Mouse (Mus musculus) retina, embryonic 14.5 days (tissue): ENCODE results near the gene Gnb1.
"Not testable (repeated sequence)": the region's sequence is repeated elsewhere in the genome, so short reads cannot be mapped to it uniquely, and the experiment has no call there.

Source experiments
- DNase-seq: peaks from one replicate; pipeline ENCODE4 v3.0.0-alpha.2; 2015; ENCODE audit warnings: low spot score

Gnb1 gene

DNA sequence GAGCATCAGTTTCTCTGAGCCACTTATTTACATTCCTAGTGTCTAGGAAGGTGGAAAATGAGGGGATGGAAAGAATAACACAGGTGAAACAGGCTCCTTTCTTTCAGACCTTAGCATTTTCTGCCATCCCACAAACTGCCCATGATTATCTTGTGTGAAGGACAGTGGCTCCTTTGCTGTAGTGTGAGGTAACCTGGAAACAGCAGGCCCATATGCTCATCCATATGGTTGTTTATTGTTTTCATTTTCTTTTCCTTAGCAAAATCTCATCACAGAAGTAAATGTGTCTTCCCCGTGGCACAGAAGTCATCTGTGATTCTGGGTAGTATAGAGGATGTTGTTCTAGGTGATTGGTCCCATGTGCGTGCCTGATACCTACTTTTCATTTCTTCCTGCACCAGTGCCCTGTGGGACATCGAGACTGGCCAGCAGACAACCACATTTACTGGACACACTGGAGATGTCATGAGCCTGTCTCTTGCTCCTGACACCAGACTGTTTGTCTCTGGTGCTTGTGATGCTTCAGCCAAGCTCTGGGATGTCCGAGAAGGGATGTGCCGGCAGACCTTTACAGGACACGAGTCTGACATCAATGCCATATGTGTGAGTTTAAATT is 61.9 kb downstream of the Gnb1 start:
- DNase-seq, result no peak

DNA sequence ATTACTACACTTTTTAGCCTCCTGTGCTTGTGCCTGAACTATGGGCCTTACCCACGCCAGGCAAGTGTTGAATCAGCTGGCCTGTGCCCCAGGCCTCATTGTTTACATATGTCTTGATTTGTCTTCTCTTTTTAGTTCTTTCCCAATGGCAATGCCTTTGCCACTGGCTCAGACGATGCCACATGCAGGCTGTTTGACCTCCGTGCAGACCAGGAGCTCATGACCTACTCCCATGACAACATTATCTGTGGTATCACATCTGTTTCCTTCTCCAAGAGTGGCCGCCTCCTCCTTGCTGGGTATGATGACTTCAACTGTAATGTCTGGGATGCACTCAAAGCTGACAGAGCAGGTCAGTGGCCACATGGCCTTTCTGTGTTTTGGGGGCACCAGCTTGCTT is 63.7 kb downstream of the Gnb1 start:
- DNase-seq, result no peak

DNA sequence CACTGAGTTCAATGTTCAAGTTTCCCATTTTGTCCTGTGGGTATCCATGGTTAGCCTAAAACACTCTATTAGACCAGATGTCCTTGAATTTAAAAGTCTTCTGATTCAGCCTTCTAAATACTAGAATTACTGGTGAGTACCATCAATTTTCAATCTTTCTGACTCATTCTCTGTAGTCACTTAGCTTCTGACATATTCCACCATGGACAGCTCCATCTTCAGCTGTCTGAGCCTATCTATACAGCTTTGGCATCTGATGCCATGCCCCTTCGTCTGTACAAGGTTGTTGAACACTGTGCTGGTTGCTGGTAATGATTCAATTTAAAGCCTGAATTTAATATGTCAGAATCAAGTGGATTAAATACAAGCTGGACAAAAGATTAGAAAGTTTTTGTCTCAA is 64.3 kb downstream of the Gnb1 start:
- DNase-seq, result no peak

DNA sequence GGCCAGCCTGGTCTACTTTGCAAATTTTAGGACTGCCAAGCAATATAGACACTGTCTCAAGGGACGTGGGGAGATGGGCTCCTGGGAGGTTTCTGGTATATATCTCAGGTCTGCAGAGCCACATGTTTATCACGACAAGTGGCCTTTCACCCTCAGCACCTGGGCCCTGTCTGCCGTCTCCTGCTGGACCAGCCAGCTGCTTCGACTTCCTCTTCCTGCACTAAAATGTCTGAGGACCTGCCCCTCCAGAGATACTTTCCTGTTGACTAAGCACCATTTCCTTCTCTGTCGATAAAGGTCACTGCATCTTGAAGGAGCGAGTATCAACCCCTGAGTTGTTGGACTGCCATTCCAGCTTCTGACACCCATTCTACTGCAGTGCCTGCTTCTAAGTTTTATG is 68.3 kb downstream of the Gnb1 start:
- no peak for DNase-seq

DNA sequence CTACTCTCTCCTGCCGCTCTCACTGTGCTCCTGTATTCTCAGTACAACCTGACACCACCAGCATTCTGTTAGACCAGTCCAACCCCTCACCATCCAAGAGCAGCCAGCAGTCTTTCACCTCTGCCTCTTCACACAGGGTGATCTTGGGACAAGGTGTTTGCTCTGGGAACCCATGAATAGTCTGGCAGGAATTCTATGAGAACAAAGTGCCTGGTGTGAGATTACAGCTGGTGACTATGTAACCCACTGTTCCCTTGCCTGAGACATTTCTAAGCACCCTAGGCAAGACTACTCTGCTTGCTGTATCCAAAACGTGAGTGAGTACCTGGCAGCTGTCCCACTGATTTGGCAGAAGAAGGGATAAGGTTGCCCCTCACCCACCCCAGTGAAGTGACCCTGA is 69.8 kb downstream of the Gnb1 start:
- DNase-seq, result no peak

DNA sequence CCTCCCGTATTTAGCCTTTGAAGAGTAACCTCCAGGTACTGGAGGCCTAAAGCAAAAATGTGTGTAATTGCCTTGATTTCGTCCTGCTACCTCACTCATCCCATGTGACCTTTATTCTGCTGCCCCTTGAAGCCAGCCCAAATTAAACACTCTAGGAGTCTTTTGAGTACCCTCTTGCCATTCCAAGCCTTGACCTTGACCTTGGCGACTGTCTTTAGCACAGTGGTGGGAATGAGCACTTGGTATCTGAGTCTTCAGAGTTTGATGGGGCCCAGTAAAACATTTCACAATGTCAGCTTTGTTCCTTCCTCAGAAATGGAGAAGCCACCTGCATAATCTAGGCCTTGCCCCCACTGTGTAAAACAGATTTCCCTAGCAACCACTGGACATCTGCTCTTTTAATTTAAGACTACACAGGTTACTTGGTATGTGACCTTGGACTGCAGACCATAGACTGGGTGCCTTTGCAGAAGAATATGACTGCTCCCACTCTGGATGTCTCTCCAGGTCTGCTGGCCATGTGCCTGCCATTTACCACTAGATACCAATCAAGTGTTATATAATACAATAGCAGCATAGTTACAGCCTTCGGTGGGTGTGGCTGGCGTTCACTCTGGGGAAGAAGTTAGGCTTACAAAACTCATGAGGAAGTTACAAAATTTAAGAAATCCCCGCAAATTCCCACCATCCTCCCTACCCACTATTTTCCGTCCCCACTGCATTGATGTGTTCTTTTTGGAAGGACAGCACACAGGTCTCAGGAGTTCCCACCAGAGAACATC is 70.7 kb downstream of the Gnb1 start, which contains the start of gene Nadk:
Gene Nadk, plus strand, starts transcription at position 718 of the 782 bp plus-strand sequence.
- DNase-seq, result no peak

DNA sequence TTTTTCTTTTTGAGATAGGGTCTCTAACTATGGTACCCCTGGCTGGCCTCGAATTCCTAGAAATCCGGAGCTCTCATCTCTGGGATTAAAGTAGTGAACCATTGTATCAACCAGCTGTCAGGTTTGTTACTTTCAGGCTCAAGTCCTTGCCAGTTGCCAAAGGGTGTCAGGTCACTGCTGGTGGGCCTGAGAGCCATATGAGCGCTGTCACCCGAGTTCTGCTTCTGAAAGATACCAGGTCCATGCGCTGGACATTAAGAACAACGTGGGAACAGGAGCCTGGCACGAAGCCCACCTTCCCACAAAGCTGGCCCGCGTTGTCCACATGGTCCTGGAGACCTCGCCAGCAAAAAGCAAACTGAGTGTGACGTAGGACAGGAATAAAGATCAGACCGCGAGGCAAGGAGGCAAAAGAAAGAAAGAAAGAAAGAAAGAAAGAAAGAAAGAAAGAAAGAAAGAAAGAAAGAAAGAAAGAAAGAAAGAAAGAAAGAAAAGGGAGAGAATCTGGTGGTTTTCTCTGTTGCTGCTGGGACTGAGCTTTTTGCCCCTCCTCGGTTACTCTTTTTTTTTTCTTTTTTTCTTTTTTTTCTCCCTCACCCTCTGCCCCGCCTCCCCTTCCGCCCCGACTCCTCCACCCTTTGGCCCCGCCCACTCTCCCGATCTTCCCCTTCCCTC is 71.7 kb downstream of the Gnb1 start:
- peak; percentile 47 for DNase-seq

DNA sequence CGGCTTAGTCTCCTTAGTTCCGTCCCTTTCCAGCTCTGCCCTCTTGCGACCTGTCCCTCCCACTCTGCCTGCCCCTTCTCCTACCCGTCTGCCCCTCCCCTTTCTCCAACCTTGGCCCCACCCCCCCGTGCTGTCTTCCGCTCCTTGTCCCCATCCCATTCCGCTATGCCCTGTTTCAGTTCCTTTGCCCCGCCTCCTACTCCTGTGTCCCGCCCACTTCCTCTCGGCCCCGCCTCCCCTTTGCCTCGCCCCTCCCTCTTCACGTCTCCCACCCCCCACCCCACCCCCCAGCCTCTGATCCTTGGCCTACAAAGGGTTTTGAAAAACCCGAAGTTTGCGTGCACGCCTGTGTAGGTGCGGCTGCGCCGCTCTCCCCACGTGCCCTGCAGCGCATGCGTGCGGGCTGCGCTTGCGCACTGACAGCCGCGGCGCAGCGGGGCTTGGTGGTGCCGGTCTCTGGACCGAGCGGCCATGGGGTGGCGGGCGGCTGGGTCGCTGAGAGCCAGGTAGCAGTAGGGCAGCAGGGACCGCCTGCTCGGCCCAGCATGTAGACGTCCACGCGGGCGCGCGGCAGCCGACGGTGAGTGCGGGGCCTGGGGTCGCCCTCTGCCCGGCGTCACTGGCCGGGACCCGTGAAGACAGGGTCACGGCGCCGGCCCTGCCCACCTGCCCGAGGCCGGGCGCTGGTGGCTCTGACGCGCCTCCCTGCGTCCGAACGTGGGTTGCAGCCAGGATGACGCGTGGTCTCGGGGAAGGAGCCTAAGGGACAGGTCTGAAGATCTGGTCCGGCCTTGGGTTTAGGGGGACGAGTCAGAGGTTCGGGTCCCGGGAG is 72.5 kb downstream of the Gnb1 start:
- DNase-seq, result peak; percentile 97

DNA sequence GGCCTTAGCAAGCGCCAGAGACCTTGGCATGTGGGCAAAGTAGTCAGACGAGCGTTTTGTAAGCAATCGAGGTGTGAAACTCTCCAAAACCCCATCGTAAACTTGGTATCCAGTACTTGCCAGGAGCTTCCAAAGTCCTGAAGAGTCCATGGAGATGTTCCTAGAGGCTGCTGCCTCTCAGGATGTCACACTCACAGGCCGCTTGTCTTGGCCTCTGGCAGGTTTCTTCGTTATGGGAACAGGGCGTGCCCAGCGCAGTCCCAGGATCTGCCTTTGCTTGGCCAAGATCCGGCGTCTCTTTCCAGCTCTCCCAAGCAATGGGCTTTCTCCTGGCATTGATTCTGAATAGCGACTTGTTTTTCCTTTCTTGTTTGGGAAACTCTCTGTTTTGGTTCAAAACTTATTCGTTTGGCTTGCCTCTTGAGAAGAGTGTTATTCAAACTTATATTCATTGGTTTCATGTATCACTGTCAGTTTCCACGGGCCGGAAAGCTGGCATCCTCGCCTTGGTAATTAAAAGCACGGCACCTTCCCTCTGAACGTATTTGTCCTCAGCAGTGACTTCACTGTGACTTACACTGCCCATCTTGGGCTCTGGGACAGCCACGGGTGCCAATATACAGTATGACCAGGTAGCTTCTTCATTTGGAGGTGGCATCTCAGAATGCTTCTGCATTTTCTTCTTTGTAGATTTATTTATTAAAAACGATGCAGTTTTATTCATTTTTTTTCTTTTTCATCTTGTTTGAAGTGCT is 73.3 kb downstream of the Gnb1 start:
- DNase-seq, result no peak

DNA sequence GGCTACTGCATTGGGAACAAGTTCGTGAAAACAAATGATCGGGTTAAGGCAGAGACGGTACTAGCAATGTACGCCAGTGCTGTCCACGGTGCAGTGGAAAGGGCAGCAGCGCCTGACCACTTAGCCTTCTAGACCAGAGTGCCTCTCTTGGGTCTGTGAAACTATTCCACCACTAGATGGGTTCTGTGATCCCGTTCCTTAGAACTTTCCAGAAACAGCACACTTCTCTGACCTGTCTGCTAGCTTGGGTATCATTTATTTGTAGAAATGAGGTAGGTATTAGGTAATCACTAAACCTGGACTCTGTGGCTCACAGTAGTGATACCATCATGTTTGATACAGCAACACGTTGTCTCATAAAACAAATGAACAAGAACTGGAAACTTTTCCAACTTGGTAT is 75.4 kb downstream of the Gnb1 start:
- no peak for DNase-seq

DNA sequence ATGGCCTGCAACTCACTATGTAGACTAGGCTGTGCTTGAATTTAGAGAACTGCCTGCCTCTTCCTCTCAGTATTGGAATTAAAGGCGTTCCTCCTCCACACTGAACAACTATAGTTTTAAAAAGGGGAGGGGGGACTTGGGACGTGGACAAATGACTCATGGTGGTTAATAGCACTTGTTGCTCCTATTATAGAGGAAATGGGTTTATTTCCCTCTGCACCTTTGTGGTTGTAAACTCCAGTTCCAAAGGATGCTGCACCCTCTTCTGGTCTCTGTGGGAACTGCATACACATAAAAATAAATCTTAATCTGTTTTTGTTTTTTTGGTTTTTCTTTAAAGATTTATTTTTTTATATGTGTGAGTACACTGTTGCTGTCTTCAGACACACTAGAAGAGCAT is 77.0 kb downstream of the Gnb1 start:
- peak; percentile 70 for DNase-seq

DNA sequence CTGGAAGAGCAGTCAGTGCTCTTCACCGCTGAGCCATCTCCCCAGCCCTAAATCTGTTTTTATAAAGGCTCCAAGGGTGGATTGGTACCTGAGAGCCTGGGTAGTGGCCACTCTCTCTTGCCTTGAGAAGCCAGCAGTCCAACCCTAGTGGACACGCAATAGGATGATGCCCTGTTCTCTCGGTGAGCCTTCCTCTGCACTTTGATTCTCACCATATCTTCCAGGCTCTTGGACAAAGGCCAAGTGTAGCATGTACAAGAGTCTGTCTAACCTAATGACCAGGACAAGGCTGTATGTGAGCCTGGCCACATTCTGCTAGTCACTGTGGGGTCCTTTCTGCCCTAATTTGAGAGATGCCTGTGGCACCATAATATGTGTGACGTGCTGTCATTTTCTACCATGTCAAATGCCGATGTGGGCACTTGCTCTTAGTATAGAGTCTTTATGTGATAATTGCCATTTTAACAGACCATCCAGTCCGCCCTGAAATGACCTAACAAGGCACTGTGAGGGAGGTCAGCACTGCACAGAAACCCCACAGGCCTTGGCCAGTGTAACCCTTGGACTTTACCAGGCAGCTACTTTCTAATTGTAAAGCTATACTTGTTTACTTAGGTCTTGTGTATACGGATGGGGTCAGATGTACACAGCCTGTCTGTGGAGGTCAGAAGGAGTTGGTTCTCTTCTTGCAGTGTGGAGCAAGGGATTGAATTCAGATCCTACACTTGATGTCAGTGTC is 77.6 kb downstream of the Gnb1 start:
- DNase-seq, result no peak

DNA sequence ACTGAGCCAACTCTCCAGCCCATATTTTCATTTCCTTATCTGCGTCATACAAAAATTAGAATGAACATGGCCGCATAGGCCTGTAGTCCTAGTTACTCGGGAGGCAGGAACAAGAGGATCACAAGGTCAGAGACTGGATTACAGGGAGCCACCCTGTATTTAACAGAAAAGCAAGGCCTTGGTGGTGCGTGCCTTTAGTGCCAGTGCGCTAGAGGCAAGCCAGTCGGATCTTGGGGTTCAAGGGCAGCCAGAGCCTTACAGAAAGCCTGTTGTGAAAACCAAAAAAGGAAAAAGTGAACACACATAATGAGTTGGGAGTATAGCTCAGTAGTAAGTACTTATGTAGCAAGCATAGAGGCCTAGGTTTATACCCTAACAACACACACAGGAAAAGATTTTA is 78.7 kb downstream of the Gnb1 start:
- DNase-seq, result no peak

DNA sequence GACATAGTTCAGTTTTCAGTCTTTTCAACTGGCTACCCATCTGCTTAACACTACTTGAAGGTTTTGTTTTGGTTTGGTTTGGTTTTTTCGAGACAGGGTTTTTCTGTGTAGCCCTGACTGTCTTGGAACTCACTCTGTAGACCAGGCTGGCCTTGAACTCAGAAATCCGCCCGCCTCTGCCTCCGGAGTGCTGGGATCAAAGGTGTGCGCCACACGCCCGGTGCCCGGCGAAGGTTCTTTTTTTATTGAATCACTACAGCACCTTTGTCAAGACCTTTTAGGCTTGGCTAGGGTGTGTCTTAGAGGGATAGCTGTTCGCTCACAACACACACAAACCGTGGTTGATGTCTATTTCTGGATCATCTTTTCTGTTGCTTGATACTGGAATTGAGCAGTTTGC is 79.2 kb downstream of the Gnb1 start:
- DNase-seq, result not testable (repeated sequence)

DNA sequence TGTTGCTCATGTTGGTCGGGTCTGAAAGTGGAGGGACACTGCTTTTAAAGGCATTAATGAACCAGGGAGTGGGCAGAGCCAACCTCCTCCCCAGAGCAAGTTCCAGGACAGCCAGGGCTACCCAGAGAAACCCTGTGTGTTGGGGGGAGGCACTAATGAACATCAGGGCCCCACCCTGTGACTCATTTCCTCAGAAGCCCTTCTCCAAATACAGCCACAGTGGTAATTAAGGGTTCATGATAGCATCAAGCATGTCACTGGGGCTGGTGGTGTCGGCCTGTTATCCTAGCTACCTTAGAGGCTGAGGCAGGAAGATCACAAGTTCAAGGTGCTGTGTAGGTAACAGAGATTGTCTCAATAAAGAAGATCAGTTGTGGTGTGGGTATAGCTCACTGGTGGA is 80.3 kb downstream of the Gnb1 start:
- DNase-seq, result no peak

DNA sequence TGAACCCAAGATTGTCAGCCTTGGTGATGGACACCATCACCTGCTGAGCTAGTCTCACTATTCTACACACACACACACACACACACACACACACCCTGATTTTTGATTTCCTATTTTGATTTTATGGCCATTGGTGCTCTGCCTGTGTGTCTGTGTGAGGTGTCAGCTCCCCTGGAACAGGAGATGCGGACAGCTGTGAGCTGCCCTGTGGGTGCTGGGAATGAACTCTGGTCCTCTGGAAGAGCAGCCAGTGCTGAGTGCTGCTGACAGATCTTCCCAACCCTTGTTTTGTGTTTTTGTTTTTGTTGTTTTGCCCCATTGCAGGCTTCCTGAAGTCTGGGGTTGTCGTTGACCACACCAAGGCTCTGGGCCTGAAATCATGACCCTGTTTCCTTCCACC is 82.0 kb downstream of the Gnb1 start:
- DNase-seq, result no peak

DNA sequence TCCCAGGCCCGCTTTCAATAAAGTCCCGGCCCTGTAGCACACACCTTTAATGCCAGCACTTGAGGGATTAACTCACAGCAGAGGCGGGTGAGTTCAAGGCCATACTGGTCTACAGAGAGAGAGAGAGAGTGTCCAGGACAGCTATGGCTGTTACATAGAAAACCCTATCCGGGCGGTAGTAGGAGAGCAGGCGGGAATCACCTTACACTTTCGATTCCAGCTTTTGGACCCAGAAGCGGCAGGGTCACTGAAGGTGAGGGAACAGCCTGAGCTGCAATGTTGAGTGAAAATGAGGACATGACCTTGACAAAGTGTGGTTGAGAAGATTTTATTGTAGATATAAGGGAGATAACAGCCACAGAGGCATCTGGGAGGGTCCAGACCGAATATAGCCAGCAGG is 82.7 kb downstream of the Gnb1 start:
- no peak for DNase-seq

DNA sequence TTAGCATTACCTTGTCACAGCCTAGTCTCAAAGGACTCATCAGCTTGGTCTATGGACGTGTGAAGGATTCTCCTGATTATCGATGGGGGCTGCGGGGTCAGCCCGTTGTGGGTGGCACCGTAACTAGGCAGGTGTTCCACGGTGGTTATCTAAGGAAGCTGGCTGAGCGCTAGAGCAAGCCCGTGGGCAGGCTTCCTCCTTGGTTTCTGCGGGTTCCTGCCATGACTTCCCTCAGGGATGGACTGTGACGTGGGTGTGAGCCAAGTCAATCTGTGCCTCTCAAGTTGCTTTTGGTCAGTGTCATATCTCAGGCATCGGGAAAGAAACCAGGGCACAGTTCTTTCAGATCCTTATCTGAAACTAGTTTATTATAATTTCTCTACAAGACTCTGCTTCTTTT is 83.8 kb downstream of the Gnb1 start:
- DNase-seq, result no peak

DNA sequence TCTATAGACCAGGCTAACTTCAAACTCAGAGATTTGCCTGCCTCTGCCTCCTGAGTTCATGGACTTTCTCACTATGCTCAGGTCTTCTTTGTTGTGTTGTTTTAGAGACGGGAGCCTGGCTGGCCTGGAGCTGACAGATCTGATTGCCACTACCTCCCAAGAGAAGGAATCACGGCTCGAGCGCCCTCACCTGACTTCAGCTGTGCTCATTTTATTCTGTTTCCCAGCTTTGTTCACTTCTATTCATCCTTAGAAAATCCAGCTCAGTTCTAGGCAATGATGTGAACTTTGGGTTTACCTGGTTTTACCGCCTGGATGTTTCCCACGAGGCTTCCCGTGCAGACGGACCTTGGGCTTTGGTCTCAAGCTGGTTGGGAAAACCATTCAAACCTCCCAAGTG is 84.4 kb downstream of the Gnb1 start:
- DNase-seq, result no peak

DNA sequence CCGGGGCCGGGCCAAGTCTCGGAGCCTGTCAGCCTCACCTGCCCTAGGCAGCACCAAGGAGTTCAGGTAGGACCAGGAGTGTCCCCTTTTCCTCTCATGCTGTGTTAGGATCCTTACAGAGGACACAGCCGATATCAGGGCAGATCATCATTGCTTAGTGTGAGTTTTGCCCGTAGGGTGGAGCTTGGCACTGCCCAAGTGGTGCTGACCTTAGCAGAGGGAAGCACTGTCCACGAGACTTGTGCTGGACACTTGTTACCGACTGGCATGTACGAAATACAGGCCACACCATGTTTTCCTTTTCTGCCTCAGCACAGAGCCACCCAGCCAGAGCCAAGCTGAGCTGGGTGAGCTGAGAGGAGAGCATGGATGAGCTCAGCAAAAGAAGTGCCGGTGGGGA is 86.0 kb downstream of the Gnb1 start:
- no peak for DNase-seq

DNA sequence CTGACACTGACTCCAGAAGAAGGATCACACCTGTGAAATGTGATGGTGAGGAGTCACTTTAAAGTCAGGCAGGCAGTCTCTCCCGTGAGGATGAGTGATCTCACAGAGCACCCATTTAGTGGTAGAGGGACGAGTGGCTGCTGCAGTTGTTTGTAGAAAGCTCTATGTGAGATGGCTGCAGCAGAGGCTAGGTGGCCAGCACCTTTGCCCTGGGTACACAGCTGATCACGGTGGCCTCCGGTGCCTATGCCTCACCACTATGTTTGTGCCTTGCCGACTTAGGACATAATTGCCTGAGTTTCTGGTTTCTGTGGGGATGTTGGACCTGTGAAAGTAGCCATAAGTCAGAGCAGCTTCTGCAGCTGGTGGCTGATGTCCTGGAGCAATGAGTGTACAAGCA is 86.6 kb downstream of the Gnb1 start:
- DNase-seq, result no peak
